Mouse (Mus musculus): ENCODE measurements around the gene Mpc1.

DNA sequence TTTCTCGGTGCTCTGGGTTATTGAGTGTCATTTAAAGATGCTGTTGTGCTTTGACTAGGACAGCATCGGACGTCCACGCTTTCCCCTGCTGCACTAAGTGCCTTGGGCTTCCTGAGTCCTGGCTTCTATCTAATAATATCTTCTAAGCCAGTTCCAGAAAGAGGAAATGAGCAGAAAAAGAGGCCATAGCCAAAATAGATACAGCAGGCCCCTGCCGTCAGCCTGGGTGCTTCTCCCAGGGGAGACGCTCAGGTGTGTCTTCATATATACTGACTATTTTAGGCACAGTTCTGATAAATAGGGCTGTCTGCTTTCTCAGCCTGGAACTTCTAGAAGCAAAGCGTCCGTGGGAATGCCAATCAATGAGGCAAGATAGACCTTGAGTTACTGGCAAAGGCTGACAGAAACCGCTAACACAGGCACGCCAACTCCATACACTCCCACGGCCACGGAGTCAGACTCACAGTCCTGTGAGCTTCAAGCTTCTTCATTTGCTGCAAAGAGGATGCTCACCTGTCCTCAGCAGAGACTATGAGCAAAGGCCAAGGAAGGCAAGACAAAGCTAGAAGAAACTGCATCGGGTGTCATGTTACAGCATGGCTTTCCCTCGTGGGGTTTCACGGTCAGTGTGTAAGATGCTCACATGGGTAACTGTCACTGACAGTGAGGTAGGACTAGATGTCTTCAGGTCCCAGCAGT lies 44.5 kb upstream of the Mpc1 start:
- no peak for TF ChIP-seq CTCF (IDR thresholded peaks at IDR 0.05; ENCODE audit: borderline replicate concordance, extremely low read depth, insufficient read depth, insufficient read length)
- TF ChIP-seq POLR2A (IDR thresholded peaks at IDR 0.05; ENCODE audit: borderline replicate concordance, extremely low read depth, insufficient read depth, insufficient read length, poor library complexity, severe bottlenecking): no peak
